Mouse (Mus musculus) T-cell, adult 66 days (primary cell): Measurements from ENCODE around the gene Babam2. TPM values are rescaled to one million over a fixed set of nuclear protein-coding genes. Genes with fewer than 3 reads are reported as not detected.

Source experiments
- total RNA-seq, 2 experiments: library from RNA; stranded (reverse); gene quantifications; 3 replicates in 1 of 2; 4 replicates in 1 of 2; pipeline ENCODE4 v1.2.4; 2023

Gene Babam2
- 10 to 100 TPM; 37.6 to 51.4 TPM for total RNA-seq

GRCm38 (mm10) chr5:31697644-31698296 lies at the start of gene Babam2:
Babam2 (plus strand) TSS chr5:31697684.

GRCm38 (mm10) chr5:31696971-31697643 lies 377 bp upstream of the Babam2 start, which contains the start of gene Rbks:
Rbks (minus strand) TSS chr5:31697627.

Other genes with a start within 250 kb of the Babam2 start
- gene Zfp512, start 245.3 kb upstream of the Babam2 start, total RNA-seq = 10 to 100 TPM; 38.2 to 40.7 TPM
- 1 to 10 TPM; 3.2 to 3.4 TPM for gene 4930548H24Rik, start 211.9 kb upstream of the Babam2 start, total RNA-seq
- 10 to 100 TPM; 50.6 TPM for gene Gpn1, start 202.9 kb upstream of the Babam2 start, total RNA-seq
- gene Slc4a1ap, start 170.7 kb upstream of the Babam2 start, total RNA-seq = 10 to 100 TPM; 70.4 to 77.8 TPM
- 10 to 100 TPM; 25.0 to 26.2 TPM for gene Supt7l, start 169.9 kb upstream of the Babam2 start, total RNA-seq
- gene Mrpl33, start 100.7 kb upstream of the Babam2 start, total RNA-seq = 100 to 1,000 TPM; 143 to 152 TPM
- 10 to 100 TPM in 1 of 2 experiments, 1 to 10 TPM in 1; 9.3 to 14.0 TPM for gene Rbks, start 57 bp upstream of the Babam2 start, total RNA-seq